Mouse (Mus musculus) liver, adult 2 months (tissue): ENCODE results near the gene Marcks.

Experiments used
- CTCF ChIP-seq: fragments of 200-500 bp; IDR thresholded peaks from 2 replicates; pipeline ENCODE4 v1.5.1; 2011; ENCODE audit warnings: low read depth, low read length, control low read depth
- POLR2A ChIP-seq: fragments of 200-500 bp; IDR thresholded peaks from 2 replicates; pipeline ENCODE4 v1.6.1; 2011; ENCODE audit warnings: low read length, control low read depth; ENCODE audit not compliant: insufficient read depth; ENCODE audit errors: extremely low read depth

- TF ChIP-seq POLR2A (no peak), CTCF (no peak)
Observed at GRCm38 (mm10) chr10:37133876-37134708, 4.6 kb downstream of the Marcks start.
